Mouse (Mus musculus) spleen, adult 2 months (tissue): ENCODE data around the gene Scimp. TPM values are rescaled to one million over a fixed set of nuclear protein-coding genes. Genes with fewer than 3 reads are reported as not detected.
"Not testable (repeated sequence)": the region's sequence is repeated elsewhere in the genome, so short reads cannot be mapped to it uniquely, and the experiment has no call there.

Experiments
- DNase-seq, 2 experiments: peaks; one replicate each; pipeline versions ENCODE4 v3.0.0 to v3.0.0-alpha.2; 2012 to 2021; ENCODE audit warnings: low spot score in 2 of 2, low read depth in 1 of 2
- H3K27ac ChIP-seq: fragments of 200-500 bp; 2 replicates; pipeline ENCODE4 v1.5.1; 2012; ENCODE audit warnings: low read length, inconsistent platforms; ENCODE audit not compliant: insufficient read depth
- H3K27me3 ChIP-seq: fragments of 200-500 bp; 2 replicates; pipeline ENCODE4 v1.6.1; 2012; ENCODE audit warnings: mild to moderate bottlenecking, moderate library complexity, low read length, inconsistent platforms; ENCODE audit not compliant: control insufficient read depth, insufficient read depth
- H3K36me3 ChIP-seq: fragments of 200-500 bp; 2 replicates; pipeline ENCODE4 v1.6.1; 2012; ENCODE audit warnings: mild to moderate bottlenecking, low read length, inconsistent platforms; ENCODE audit not compliant: control insufficient read depth, insufficient read depth
- H3K4me1 ChIP-seq: fragments of 200-500 bp; 2 replicates; pipeline ENCODE4 v1.6.1; 2011; ENCODE audit warnings: inconsistent platforms; ENCODE audit not compliant: control insufficient read depth, insufficient read depth, insufficient read length
- H3K4me3 ChIP-seq: fragments of 200-500 bp; 2 replicates; pipeline ENCODE4 v1.5.1; 2011; ENCODE audit warnings: mild to moderate bottlenecking, inconsistent platforms; ENCODE audit not compliant: insufficient read depth, insufficient read length; ENCODE audit errors: extremely low read depth
- CTCF ChIP-seq: fragments of 200-500 bp; IDR thresholded peaks from 2 replicates; pipeline ENCODE4 v1.5.1; 2011; ENCODE audit warnings: mild to moderate bottlenecking, inconsistent platforms; ENCODE audit not compliant: insufficient read depth, insufficient read length, insufficient replicate concordance; ENCODE audit errors: extremely low read depth
- POLR2A ChIP-seq: fragments of 200-500 bp; IDR thresholded peaks from 2 replicates; pipeline ENCODE4 v1.6.1; 2011; ENCODE audit warnings: low read depth, low read length, inconsistent platforms
- WGBS: fragments of 180-500 bp; shearing (Covaris S2); methylation state at CpG from one replicate; pipeline ENCODE4 v1.1.7; 2018; 5-methylcytosine and 5-hydroxymethylcytosine counted together
- polyA plus RNA-seq: library from polyadenylated mRNA; depleted of rRNA; stranded (reverse); fragments of >200 nt; gene quantifications from 2 replicates; pipeline ENCODE4 v1.2.3, GENCODE M21; 2012

Gene Scimp
- polyA plus RNA-seq, 1 experiment, result 7.6 TPM

GRCm38 (mm10) chr11:70776830-70777571, 35.4 kb downstream of the Scimp start:
- 32% methylated on average over 17 of the region's 17 CpGs for WGBS
- peak; percentile 67 to 77 for DNase-seq
- TF ChIP-seq CTCF (peak; percentile 96), POLR2A (no peak)
- no peaks in the 10 kb centered on the region for H3K27me3 ChIP-seq
- no peak overlapping the region for H3K27ac ChIP-seq
- H3K4me3 ChIP-seq, result no peak overlapping the region
- H3K4me1 ChIP-seq, result peaks cover 2% of the 10 kb centered on the region; the same call in 1 of the 2 replicates
- H3K36me3 ChIP-seq, result peaks cover 3% of the 10 kb centered on the region

GRCm38 (mm10) chr11:70770804-70771203, 41.6 kb downstream of the Scimp start:
- 83% methylated on average over 3 of the region's 3 CpGs for WGBS
- Histone ChIP-seq H3K27ac (no peak overlapping the region), H3K36me3 (peaks cover 8% of the 10 kb centered on the region), H3K27me3 (no peaks in the 10 kb centered on the region), H3K4me3 (no peak overlapping the region), H3K4me1 (peaks cover 2% of the 10 kb centered on the region; the same call in 1 of the 2 replicates)
- DNase-seq, result no peak
- no peak for TF ChIP-seq POLR2A
- TF ChIP-seq CTCF, result no peak

- no peak for TF ChIP-seq CTCF
- TF ChIP-seq POLR2A, result no peak
- peaks cover 2% of the 10 kb centered on the region; the same call in 1 of the 2 replicates for H3K4me1 ChIP-seq
- no peak for DNase-seq
- H3K27ac ChIP-seq, result peak overlapping the region; percentile 59
- WGBS, result 30% methylated on average over 16 of the region's 16 CpGs
- no peaks in the 10 kb centered on the region for H3K36me3 ChIP-seq
- no peaks in the 10 kb centered on the region for H3K27me3 ChIP-seq
- no peak overlapping the region for H3K4me3 ChIP-seq
Measured at GRCm38 (mm10) chr11:70765776-70766445, 46.5 kb downstream of the Scimp start.

GRCm38 (mm10) chr11:70763936-70764808, 48.2 kb downstream of the Scimp start, which contains the start of gene Zfp3:
Gene Zfp3, plus strand, starts transcription at chr11:70764209.
- H3K4me3 ChIP-seq, result peak within 1 kb of the TSS; percentile 81
- peaks cover 2% of the 10 kb centered on the region; the same call in 1 of the 2 replicates for H3K4me1 ChIP-seq
- no peaks in the 10 kb centered on the region for H3K36me3 ChIP-seq
- no peaks in the 10 kb centered on the region for H3K27me3 ChIP-seq
- peak within 1 kb of the TSS; percentile 93 for H3K27ac ChIP-seq
- under 1% methylated on average over 76 of the region's 78 CpGs for WGBS
- no peak for TF ChIP-seq CTCF
- peak; percentile 30; the same call in 1 of the 2 replicates for TF ChIP-seq POLR2A
- DNase-seq, result peak in 1 of 2 experiments; percentile 84

- no peak for DNase-seq
- no peaks in the 10 kb centered on the region for H3K27me3 ChIP-seq
- H3K4me1 ChIP-seq, result peaks cover 2% of the 10 kb centered on the region; the same call in 1 of the 2 replicates
- peak overlapping the region; percentile 81 for H3K4me3 ChIP-seq
- WGBS, result 10% methylated on average over 3 of the region's 3 CpGs
- H3K27ac ChIP-seq, result peak overlapping the region; percentile 93
- no peak for TF ChIP-seq POLR2A
- H3K36me3 ChIP-seq, result no peaks in the 10 kb centered on the region
Measured at GRCm38 (mm10) chr11:70763582-70763935, 48.8 kb downstream of the Scimp start.

- no peaks in the 10 kb centered on the region for H3K36me3 ChIP-seq
- WGBS, result 47% methylated on average over 9 of the region's 9 CpGs
- no peaks in the 10 kb centered on the region for H3K27me3 ChIP-seq
- DNase-seq, result no peak
- peak overlapping the region; percentile 1; the same call in 1 of the 2 replicates for H3K27ac ChIP-seq
- peaks cover 2% of the 10 kb centered on the region; the same call in 1 of the 2 replicates for H3K4me1 ChIP-seq
- TF ChIP-seq POLR2A (no peak), CTCF (no peak)
- no peak overlapping the region for H3K4me3 ChIP-seq
Measured at GRCm38 (mm10) chr11:70762641-70763040, 49.7 kb downstream of the Scimp start.

GRCm38 (mm10) chr11:70760446-70760845, 51.9 kb downstream of the Scimp start:
- not testable (repeated sequence) for DNase-seq, H3K27me3 ChIP-seq, H3K4me1 ChIP-seq, H3K4me3 ChIP-seq, H3K36me3 ChIP-seq, H3K27ac ChIP-seq
- WGBS, result 56% methylated on average over 3 of the region's 3 CpGs
